Mouse (Mus musculus) lung, postnatal 4 days (tissue): Measurements from ENCODE around the gene Pex5.
A peak's percentile ranks its signal among the peaks of the same experiment; 100 is the strongest.

Source experiments
- DNase-seq, 2 experiments: peaks; one replicate each; pipeline ENCODE4 v3.0.0; 2021

Gene Pex5

DNA sequence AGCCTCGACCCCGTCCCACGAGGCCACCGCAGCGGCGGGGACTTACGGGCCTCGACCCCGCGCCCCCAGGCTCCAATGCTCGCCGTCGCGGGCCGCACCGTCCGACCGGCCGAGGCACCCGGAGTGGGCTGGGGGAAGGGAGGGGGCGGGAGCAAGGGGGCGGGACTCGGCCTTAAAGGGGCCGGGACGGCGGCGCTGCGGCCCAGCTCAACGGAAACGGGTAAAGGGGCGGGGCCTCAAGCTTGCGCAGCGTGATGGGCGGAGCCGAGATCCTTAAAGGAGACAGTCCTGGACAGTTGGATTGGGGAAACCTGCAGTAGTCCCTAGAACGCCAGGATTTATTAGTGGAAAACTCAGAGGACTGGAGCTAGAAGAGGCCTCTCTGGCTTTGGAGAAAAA lies at the start of gene Pex5:
Gene Pex5 (minus strand): TSS at position 141 of the 399 bp plus-strand sequence.
- DNase-seq, result peak; percentile 96 to 97

GRCm38 (mm10) chr6:124463881-124464291 lies 49.0 kb upstream of the Pex5 start:
- DNase-seq, result no peak

DNA sequence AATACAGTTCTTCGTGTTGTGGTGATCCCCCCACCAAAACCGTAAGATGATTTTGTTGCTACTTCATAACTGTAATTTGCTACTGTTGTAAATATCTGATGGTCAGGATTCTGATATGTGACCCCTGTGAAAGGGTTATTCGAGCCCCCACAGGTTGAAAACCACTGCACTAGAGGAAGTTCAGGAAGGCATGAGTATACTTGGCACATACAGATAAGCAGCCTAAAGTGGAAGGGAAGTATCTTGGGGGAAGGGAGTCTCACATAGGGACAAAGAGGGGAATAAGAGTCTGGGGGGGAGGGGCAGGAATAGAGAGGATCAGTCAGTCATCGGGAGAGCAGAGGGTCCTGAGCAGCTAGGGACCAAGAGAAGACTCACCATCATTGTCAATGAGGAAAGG lies 44.5 kb upstream of the Pex5 start:
- no peak for DNase-seq

DNA sequence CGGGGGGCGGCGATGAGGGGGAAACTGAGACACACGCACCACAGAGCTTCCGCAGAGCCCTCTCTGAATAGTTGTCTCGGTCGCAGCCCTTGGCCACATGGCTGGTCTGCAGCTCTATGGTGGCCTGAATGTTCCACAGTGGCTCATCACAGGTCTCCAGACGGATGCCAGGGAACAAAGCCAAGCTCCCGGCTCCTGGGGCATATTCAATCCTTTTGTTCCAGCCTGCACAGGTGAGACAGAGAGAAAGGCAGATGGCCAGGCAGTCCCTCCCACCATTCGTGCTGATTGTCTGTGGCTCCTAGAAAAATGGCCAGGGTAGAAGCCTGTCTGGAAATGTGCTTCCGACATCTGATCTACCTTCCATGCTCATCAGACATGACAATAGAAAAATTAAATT lies 43.6 kb upstream of the Pex5 start:
- DNase-seq, result no peak

- DNase-seq, result no peak
Observed at GRCm38 (mm10) chr6:124457827-124458226, 43.0 kb upstream of the Pex5 start.

DNA sequence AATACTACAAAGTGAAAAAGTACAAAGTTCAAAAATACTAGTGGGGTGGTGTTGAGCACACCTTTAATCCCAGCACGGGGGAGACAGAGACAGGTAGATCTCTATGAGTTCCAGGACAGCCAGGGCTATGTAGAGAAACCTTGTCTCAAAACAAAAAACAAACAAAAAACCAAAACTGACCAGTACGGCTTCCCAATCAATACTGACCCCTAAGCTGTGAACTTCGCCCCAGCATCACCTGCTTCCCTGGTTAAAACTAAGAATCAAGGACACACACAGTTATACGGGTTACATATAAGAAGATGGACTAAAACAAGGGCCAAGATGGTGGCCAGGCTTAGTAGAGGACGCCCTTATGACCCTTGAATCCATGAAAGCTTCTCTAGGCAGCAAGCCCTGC lies 41.4 kb upstream of the Pex5 start:
- DNase-seq, result no peak

GRCm38 (mm10) chr6:124453756-124454155 lies 38.9 kb upstream of the Pex5 start:
- DNase-seq, result no peak

- DNase-seq, result no peak
Observed at GRCm38 (mm10) chr6:124451995-124452394, 37.1 kb upstream of the Pex5 start.

DNA sequence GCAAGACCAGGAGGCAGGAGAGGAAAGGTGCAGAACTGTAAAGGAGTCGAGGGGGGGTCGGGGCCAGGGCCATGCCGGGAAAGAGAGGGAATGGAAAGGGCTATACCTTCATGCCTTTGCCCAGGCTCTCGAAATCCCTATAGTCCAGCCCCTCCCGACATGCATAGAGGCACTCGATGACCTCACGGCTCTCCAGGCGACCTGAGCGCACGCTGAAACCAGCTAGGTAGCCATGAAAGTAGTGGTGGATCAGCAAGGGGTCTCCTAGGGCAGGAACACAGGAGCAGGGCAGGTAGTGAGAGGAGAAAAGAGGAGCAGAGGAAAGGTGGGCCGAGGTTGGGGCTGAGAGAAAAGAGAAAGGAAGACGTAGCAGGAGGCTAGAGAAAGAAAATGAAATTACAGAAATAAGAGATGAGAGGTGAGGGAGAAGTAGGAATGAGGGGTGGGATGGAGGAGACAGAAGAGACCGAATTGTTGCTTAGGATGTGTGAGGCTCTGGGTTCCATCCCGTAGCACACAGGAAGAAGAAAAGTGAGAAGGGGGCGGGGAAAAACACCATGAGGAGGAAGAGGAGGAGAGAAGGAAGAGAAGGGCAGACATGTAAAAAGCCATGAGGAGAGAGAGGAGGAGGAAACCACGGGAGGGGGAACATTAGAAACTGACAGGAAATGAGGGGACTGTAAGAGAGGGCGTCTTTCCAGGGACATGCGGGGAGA lies 35.0 kb upstream of the Pex5 start:
- DNase-seq, result no peak

- no peak for DNase-seq
Observed at GRCm38 (mm10) chr6:124448959-124449667, 34.2 kb upstream of the Pex5 start.

- DNase-seq, result no peak
Observed at GRCm38 (mm10) chr6:124448186-124448852, 33.5 kb upstream of the Pex5 start.

- DNase-seq, result no peak
Observed at GRCm38 (mm10) chr6:124447356-124447755, 32.5 kb upstream of the Pex5 start.

DNA sequence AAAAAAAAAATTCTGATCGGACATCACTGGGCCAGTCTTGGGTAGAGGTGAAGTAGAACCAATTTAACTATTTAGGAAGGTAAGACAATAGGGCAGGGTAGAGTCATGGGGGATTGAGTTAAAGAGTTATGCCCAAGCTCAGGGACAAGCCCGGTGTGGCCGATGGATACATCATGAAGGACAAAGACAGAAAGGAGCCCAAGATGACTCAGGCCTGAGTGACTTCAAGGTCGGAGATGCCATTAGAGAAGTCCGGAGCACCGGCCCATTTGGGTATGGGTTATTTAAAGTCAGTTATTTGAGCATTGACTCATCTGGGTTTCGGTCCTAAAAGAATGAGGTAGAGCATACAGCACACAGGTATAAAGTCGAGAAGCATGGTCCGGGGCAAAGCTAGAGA lies 31.6 kb upstream of the Pex5 start:
- DNase-seq, result no peak

DNA sequence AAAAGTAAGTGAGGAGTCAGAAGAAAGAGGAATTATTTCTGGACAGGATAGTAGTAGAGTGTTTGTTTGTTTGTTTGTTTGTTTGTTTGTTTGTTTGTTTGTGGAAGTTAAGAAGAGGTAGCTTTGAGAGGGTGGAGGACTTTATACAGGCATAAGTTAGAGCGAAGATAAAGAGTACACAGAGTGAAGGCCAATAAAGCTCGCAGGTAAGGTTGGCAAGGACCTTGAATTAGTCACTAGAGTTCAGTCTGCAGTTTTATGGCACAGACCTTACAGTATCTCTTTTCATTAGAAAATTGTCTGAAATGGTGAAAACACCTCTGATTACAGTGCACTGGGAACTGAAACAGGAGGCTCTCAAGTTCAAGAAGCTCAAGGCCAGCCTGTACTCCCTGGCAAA lies 31.2 kb upstream of the Pex5 start:
- no peak for DNase-seq

DNA sequence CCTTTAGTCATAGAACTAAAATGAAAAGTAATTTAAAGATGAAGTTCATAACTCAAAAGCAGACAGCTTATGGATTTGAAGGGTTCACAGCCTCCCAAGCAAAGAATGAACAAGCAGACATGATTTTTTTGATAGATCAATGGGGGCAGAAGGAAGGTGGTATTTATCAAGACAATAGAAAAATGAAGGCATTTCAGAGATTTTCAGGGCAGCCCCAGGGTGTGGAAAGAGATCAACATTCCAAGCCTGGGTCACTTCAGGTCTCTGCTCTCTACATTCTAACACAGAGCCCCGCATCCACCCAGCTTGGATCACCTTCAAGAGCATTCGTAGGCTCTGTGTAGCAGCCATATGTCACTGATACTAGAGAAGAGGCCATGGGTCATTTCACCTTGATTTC lies 28.5 kb upstream of the Pex5 start:
- DNase-seq, result no peak

DNA sequence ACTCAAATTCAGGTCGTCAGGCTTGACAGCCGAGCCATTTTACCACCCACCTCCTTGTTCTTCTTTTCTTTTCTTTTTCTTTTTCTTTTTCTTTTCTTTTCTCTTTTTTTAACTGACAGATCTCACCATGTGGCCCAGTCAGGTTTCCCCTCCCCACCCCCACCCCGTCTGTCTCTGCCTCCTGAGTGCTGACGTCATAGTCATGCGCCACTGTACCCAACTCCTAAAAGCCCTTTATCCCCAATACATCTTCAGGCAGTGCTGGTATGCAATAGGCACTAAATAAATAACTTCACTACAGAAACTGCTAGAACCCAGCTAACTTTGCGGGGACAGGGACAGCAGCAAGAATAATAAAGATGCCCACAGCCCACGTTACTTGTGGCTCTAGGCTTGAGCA lies 21.4 kb upstream of the Pex5 start:
- no peak for DNase-seq

DNA sequence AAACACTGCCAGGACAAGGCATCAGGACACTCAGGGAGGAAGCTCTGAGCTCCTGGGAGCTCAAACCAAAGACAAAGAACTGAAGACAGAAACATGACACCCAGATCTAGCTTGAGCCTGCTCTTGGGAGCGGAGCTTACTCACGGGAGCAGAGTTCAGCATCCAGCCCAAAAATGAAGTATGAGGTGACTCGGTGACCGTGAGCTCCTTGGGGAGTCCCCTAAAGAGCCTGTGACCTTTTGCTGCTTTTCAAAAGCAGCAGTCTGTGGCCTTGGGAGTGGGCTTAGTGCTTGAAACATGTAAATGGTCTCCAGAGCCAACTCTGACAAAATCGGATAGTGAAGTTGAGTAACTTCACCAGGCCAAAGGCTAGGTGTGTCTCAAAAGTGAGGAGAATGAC lies 20.3 kb upstream of the Pex5 start:
- DNase-seq, result no peak

GRCm38 (mm10) chr6:124433688-124434324 lies 18.9 kb upstream of the Pex5 start:
- DNase-seq, result no peak

DNA sequence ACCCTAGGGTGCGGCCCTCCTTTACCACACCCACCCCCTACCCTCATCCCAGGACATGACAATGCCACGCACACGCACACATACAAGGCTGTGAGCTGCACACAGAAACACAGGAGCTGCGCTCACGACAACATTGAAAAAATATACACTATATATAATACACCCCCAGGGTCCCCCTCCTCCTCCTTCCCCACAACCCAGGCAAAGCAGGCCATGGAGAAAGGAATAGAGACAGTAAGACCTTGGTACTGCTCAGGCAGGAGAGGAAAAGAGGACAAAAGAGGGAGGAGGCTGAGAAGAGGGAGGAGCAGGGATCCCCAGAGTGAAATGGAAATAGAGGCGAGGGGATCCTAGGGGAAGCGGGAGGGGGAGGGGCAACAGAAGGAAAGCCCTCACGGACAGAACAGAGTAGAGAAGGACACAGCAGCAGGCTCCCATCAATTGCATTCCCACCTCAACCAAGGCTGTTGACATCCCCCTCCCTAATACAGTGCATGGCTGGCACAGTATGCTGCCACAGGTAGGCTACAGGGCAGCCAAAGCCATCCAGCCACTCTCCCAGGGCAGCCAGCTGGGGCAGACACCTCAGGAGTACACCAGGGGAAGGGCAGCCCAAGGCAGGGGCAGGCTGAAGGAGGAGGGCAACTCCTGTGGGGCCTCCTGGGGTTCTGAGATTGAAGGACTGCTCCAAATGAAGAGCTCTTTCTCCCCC lies 16.1 kb upstream of the Pex5 start:
- DNase-seq, result no peak

- no peak for DNase-seq
Observed at GRCm38 (mm10) chr6:124430379-124430778, 15.5 kb upstream of the Pex5 start.

- no peak for DNase-seq
Observed at GRCm38 (mm10) chr6:124427791-124428576, 13.1 kb upstream of the Pex5 start.

- no peak for DNase-seq
Observed at GRCm38 (mm10) chr6:124427289-124427688, 12.4 kb upstream of the Pex5 start.
